Mouse (Mus musculus) forebrain, embryonic 13.5 days (tissue): ENCODE data around the gene Cd2. TPM values are rescaled to one million over a fixed set of nuclear protein-coding genes. Genes with fewer than 3 reads are reported as not detected.

Source experiments
- ATAC-seq: fragments of 200-750 bp; cut with Nextera tagmentation; 2 replicates; pipeline ENCODE4 v1.8.0; 2017
- H3K27ac ChIP-seq: fragments of 300-500 bp; sonication (generic); 2 replicates; pipeline ENCODE4 v1.5.1; 2015; ENCODE audit warnings: inconsistent platforms, mild to moderate bottlenecking, moderate library complexity
- H3K27me3 ChIP-seq: fragments of 300-500 bp; sonication (generic); 2 replicates; pipeline ENCODE4 v1.6.1; 2015; ENCODE audit warnings: mild to moderate bottlenecking, inconsistent platforms
- H3K36me3 ChIP-seq: fragments of 300-500 bp; sonication (generic); 2 replicates; pipeline ENCODE4 v1.6.1; 2015; ENCODE audit warnings: mild to moderate bottlenecking, inconsistent platforms; ENCODE audit not compliant: poor library complexity, severe bottlenecking
- H3K4me1 ChIP-seq: fragments of 300-500 bp; sonication (generic); 2 replicates; pipeline ENCODE4 v1.6.1; 2015; ENCODE audit warnings: inconsistent platforms
- H3K4me2 ChIP-seq: fragments of 300-500 bp; sonication (generic); 2 replicates; pipeline ENCODE4 v1.6.1; 2015; ENCODE audit warnings: inconsistent platforms, mild to moderate bottlenecking, moderate library complexity
- H3K4me3 ChIP-seq: fragments of 300-500 bp; sonication (generic); 2 replicates; pipeline ENCODE4 v1.5.1; 2015; ENCODE audit warnings: mild to moderate bottlenecking, inconsistent platforms
- H3K9ac ChIP-seq: fragments of 300-500 bp; sonication (generic); 2 replicates; pipeline ENCODE4 v1.6.1; 2015; ENCODE audit warnings: mild to moderate bottlenecking, inconsistent platforms
- H3K9me3 ChIP-seq: fragments of 300-500 bp; sonication (generic); replicated peaks from 2 replicates; pipeline ENCODE4 v1.6.1; 2016; ENCODE audit warnings: inconsistent platforms
- WGBS: fragments of 180-500 bp; shearing (Covaris S2); methylation state at CpG from one replicate; pipeline ENCODE4 v1.1.7; 2015; 5-methylcytosine and 5-hydroxymethylcytosine counted together
- polyA plus RNA-seq: library from polyadenylated mRNA; unstranded; fragments of >200 nt; fragmentation: Nextera tagmentation; extraction: Ambion mirVana; gene quantifications from 2 replicates; pipeline ENCODE4 v1.2.1, GENCODE M21; 2015

The Cd2 gene
- polyA plus RNA-seq = not detected in 2 replicates

DNA sequence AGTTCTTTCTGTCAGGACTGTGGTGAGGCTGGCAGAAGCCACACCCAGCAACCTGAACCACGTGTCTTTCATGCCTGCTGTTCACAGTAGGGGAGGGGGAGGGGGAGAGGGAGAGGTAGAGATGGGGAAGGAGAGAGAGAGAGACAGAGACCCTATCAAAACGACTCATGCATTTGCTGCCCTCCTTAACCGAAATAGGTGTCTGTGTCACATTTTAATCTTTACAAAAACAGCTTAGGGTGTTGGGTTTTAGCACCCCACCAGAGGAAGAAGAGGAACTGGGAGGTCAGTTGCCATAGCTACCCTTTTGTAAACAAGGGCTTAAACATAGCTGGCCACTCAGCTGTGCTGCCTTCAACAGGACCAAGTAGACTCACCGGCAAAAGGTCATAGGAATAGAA lies at the start of gene Cd2:
Gene Cd2, minus strand, starts transcription at position 29 of the 401 bp plus-strand sequence.
- H3K4me2 ChIP-seq = no peak within 1 kb of the TSS
- H3K36me3 ChIP-seq = no peaks in the 10 kb centered on the region

DNA sequence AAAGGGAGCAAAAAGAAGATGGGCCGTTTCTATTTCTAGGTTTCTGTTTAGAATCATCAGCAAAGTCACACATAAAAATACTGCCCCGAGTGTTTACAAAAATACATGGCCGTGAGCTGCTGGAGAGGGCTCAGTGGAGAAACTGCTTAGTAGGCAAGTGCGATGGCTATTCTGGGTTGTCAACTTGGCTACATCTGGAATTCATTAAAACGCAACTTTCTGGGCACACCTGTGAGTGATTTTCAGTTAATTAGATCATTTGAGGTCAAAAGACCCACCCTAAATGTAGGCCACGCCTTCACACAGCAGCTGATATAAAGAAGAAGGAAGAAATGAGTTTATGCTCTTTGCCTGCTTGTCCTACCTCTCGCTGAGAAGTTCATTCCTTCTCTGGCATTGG lies 40.9 kb upstream of the Cd2 start:
- Histone ChIP-seq H3K9ac (no peak overlapping the region), H3K27me3 (no peaks in the 10 kb centered on the region), H3K36me3 (no peaks in the 10 kb centered on the region), H3K27ac (no peak overlapping the region), H3K4me1 (no peaks in the 10 kb centered on the region), H3K4me2 (no peak overlapping the region), H3K4me3 (no peak overlapping the region), H3K9me3 (no peaks in the 10 kb centered on the region)
- no peak for ATAC-seq
- 88% methylated on average over 7 of the region's 7 CpGs for WGBS

More for the DNA sequence above, at the start of gene Cd2:
- Histone ChIP-seq H3K9ac (no peak within 1 kb of the TSS), H3K9me3 (no peaks in the 10 kb centered on the region), H3K4me1 (no peaks in the 10 kb centered on the region), H3K27me3 (no peaks in the 10 kb centered on the region), H3K27ac (no peak within 1 kb of the TSS), H3K4me3 (no peak within 1 kb of the TSS)
- 35% methylated on average over 4 of the region's 4 CpGs for WGBS
- no peak for ATAC-seq

DNA sequence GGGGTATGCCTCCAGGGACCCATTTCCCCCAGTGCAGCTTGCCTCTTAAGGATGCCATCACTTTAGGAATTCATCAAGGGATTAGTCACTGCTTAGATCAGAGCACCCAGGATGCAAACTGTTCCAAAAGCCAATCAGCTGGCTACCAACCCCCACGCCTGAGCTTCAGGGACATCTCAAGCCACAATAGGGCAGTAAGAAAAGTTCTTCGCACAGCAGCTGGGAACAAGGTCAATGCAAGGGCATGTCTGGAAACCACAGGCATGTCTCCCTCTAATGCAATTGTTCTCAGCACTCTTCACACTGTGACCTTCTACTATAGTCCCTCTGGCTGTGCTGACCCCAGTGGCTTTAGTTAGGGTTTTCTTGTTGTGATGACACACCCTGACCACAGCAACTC lies 39.5 kb upstream of the Cd2 start:
- Histone ChIP-seq H3K36me3 (no peaks in the 10 kb centered on the region), H3K9ac (no peak overlapping the region), H3K4me3 (no peak overlapping the region), H3K27me3 (no peaks in the 10 kb centered on the region), H3K9me3 (no peaks in the 10 kb centered on the region), H3K4me2 (no peak overlapping the region), H3K4me1 (no peaks in the 10 kb centered on the region), H3K27ac (no peak overlapping the region)
- no peak for ATAC-seq
- WGBS = 83% methylated on average over 2 of the region's 2 CpGs

DNA sequence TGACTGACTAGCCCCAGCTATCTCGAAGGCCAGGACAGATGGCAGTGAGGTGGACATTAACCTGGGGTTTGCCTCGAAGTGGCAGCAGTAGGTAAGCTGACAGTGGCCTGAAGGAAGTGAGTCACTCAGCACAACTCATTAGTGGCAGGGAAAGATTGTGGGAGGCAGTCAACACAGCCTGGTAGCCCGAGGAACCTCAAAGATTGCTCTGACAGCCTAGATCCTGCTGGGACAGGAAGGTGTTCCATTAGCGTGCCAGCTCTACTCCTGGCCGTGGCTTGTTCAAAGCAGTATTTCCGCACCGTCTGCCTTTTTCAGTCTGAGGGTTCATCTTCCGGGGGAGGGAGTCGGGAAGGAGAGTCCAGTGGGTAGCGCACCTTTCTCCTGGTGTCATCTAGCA lies 34.7 kb upstream of the Cd2 start:
- Histone ChIP-seq H3K4me3 (no peak overlapping the region), H3K27ac (no peak overlapping the region), H3K9ac (no peak overlapping the region), H3K9me3 (no peaks in the 10 kb centered on the region), H3K27me3 (no peaks in the 10 kb centered on the region), H3K4me2 (no peak overlapping the region), H3K4me1 (no peaks in the 10 kb centered on the region), H3K36me3 (no peaks in the 10 kb centered on the region)
- WGBS = 76% methylated on average over 10 of the region's 10 CpGs
- ATAC-seq = no peak

DNA sequence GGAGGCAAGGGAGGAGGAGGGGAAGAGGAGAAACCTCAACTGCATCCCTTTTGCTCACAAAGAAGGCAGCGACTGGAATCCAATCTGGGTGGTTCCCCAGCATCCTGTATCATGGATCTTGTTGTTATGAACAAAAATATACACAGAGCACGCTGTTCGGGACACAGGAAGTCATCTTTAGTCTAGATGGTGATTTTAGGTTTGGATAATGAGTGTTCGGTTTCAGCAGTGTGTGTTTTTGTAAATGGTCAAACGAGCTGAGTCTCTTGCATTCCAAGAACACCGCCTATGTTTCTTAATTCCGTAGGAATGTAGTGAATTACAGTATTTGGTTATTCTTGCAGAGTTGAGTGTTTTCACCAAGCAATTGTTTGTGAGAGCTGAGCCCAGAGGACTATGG lies 33.1 kb upstream of the Cd2 start:
- Histone ChIP-seq H3K4me2 (no peak overlapping the region), H3K27me3 (no peaks in the 10 kb centered on the region), H3K9ac (no peak overlapping the region), H3K4me1 (no peaks in the 10 kb centered on the region), H3K36me3 (no peaks in the 10 kb centered on the region), H3K4me3 (no peak overlapping the region), H3K27ac (no peak overlapping the region), H3K9me3 (no peaks in the 10 kb centered on the region)
- 68% methylated on average over 7 of the region's 7 CpGs for WGBS
- no peak for ATAC-seq

DNA sequence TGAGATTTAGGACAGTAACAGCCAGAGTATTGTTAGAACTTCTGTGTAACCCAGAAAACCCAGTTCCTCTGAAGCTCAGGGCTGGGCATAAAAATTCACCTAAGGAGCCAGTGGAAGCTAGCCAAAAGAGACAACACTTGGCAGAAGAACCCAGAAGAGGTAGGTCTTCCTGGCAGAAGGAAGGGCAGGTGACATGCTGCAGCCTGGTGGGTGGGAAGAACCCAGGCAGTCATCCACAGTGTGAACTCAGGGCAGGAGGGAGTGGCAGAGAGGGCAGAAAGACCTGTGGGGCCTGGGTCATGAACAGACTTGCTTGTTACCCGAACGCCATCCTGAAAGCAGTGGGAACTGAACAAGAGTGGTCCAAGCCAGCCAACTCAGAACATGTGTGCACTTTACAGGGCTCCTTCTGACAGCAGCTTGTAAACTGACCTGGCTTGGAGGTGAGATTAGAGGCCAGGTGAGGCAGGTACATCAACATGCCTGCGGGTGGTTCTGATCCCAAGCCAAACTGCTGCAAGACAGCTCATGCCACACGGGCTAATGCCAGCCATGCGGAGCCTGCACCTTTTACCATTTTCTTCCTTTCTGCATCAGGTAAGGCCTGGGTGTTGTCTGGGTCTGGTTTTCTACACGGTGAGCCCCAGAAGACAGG lies 30.9 kb upstream of the Cd2 start:
- Histone ChIP-seq H3K27ac (no peak overlapping the region), H3K9me3 (no peaks in the 10 kb centered on the region), H3K4me3 (no peak overlapping the region), H3K9ac (no peak overlapping the region), H3K27me3 (no peaks in the 10 kb centered on the region), H3K4me2 (no peak overlapping the region), H3K4me1 (no peaks in the 10 kb centered on the region), H3K36me3 (no peaks in the 10 kb centered on the region)
- ATAC-seq = no peak
- 90% methylated on average over 6 of the region's 6 CpGs for WGBS

DNA sequence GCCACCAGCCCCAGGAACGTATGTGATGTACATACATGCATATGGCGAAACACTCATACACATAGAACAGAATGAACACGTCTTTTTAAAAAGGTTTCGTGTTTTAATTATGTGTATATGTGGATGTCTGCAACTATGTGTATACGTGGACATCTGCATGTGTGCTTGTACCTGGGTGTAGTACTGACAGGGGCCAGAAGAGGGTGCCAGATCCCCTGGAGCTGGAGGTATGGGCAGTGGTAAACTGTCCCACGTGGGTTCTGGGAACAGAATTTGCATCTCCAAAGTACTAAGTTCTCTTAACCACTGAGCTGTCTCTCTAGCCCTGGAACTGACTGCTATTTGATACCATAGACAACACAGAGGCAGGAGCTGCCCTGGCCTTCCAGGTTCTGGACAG lies 30.4 kb upstream of the Cd2 start:
- H3K27ac ChIP-seq = no peak overlapping the region
- H3K4me2 ChIP-seq = no peak overlapping the region
- no peaks in the 10 kb centered on the region for H3K36me3 ChIP-seq
- ATAC-seq = no peak
- no peaks in the 10 kb centered on the region for H3K4me1 ChIP-seq
- no peaks in the 10 kb centered on the region for H3K27me3 ChIP-seq
- H3K9me3 ChIP-seq = no peaks in the 10 kb centered on the region
- H3K4me3 ChIP-seq = no peak overlapping the region
- H3K9ac ChIP-seq = no peak overlapping the region
- WGBS = 68% methylated on average over 6 of the region's 6 CpGs

DNA sequence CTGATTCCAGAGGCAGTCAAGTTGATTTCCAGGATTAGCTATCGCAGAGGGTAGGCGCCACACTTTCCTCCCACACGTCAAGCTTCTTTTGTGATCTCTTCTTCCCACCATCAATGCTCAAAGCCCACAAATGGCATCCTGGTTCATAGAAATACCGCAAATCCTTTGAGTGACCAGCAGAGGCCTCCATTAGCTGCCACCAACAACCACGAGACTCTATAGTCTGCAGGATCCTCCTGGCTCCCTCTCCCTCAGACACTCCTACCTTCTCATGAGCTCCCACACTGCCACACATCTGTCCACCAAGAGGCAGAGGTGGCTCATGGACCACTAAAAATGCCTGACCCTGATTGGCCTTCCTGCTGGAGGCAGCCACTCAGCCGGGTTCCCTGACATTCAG lies 27.2 kb upstream of the Cd2 start:
- no peaks in the 10 kb centered on the region for H3K27me3 ChIP-seq
- no peak for ATAC-seq
- WGBS = 76% methylated on average over 6 of the region's 6 CpGs
- no peaks in the 10 kb centered on the region for H3K9me3 ChIP-seq
- no peak overlapping the region for H3K9ac ChIP-seq
- H3K4me3 ChIP-seq = no peak overlapping the region
- no peaks in the 10 kb centered on the region for H3K36me3 ChIP-seq
- H3K4me1 ChIP-seq = no peaks in the 10 kb centered on the region
- no peak overlapping the region for H3K27ac ChIP-seq
- no peak overlapping the region for H3K4me2 ChIP-seq

DNA sequence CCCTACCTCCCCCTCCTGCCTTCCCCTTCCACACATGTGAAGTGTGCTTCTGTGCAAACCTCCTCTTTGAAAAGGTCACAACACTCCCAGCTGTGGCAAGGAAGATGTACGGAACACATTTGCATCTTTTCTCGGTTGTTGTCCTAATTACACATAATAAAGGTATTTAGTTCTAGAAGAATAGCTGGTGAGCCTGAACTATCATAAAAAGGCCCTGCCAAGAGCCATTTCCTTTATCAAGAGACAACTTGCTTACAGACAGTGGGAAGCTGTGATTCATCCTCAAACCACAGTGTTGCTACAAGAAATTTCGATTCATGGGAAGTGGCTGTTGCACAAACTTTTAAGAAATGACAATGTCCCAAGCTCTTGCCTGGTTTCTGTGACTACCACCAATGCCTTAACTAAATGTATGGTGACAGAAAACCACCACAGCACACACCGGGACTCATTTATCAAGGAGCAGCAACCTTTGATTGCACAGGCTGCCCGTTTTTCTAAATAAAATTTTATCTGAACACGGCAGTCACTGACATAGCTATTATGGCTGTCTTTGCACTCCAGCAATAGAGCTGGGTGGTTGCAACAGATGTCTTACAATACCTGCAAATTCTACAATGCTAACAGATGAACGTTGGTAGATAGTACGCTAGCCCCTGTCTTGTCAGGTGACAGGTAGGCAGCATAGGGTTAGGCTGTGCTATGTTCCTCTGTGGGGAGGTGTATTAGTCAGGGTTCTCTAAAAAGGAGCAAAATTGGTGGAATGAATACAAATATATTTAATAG lies 25.7 kb upstream of the Cd2 start:
- H3K9ac ChIP-seq = no peak overlapping the region
- no peaks in the 10 kb centered on the region for H3K9me3 ChIP-seq
- no peak overlapping the region for H3K4me2 ChIP-seq
- WGBS = 84% methylated on average over 8 of the region's 8 CpGs
- no peaks in the 10 kb centered on the region for H3K36me3 ChIP-seq
- ATAC-seq = no peak
- no peak overlapping the region for H3K4me3 ChIP-seq
- no peaks in the 10 kb centered on the region for H3K4me1 ChIP-seq
- no peaks in the 10 kb centered on the region for H3K27me3 ChIP-seq
- no peak overlapping the region for H3K27ac ChIP-seq

DNA sequence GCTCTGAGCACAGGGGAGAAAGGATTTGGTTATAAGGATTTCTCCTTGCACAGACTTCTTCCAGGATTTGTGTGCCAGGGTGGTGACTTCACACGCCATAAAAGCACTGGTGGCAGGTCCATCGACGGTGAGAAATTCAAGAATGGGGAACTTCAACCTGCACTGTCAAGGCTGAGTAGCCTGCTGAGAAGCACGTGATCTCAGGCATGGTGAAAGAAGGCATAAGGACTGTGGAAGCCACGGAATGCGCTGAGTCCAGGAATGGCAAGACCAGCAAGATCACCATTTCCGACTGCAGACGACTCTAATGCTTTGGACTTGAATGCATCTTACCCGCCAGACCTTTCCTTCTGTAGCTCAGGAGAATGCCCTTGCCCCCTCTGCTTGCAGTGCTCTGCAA lies 23.2 kb upstream of the Cd2 start:
- Histone ChIP-seq H3K27ac (no peak overlapping the region), H3K9me3 (no peaks in the 10 kb centered on the region), H3K36me3 (no peaks in the 10 kb centered on the region), H3K4me3 (no peak overlapping the region), H3K4me2 (no peak overlapping the region), H3K27me3 (no peaks in the 10 kb centered on the region), H3K9ac (no peak overlapping the region), H3K4me1 (no peaks in the 10 kb centered on the region)
- no peak for ATAC-seq
- 72% methylated on average over 9 of the region's 9 CpGs for WGBS

DNA sequence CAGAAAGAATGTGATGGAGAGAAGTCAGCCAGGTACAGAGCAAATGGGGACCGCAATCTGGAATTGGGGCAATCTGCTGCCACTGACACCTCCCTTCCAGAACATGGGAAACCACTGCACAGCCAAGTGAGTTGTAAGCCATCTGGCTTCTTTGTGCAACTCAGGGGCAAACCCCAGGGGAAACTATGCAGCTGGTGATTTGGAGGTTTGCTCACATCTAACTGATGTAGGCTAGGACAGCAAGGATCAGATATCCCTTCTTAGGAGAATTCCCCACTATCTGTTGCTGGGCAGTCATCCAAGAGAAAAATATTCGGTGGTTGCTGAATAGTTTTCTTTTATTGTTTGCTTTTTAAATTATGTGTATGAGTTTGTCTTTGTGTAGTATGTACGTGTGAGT lies 21.9 kb upstream of the Cd2 start:
- no peaks in the 10 kb centered on the region for H3K27me3 ChIP-seq
- H3K36me3 ChIP-seq = no peaks in the 10 kb centered on the region
- no peak overlapping the region for H3K27ac ChIP-seq
- no peak overlapping the region for H3K4me2 ChIP-seq
- H3K9me3 ChIP-seq = no peaks in the 10 kb centered on the region
- H3K4me3 ChIP-seq = no peak overlapping the region
- H3K9ac ChIP-seq = no peak overlapping the region
- ATAC-seq = no peak
- H3K4me1 ChIP-seq = no peaks in the 10 kb centered on the region
- 75% methylated on average over 3 of the region's 3 CpGs for WGBS

DNA sequence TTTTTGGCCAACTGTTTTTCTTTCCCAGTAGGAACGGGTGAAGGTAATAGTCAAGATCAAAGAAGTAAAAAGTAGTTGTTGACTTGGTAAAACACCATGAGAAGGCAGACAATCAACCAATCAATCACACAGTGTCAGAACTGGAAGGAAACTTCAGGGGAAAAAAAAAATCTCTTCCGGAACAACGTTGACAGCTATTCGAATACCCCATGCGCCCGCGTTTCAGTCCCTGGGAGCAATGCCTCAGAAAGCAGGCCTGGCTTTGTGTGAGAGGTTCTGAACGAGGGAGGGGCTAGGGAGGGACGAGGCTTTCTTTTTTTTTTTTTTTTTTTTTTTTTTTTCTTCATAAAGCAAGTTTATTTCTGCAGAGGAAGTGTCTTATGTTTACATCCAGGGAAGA lies 18.4 kb upstream of the Cd2 start:
- Histone ChIP-seq H3K9ac (no peak overlapping the region), H3K4me1 (peaks cover 5% of the 10 kb centered on the region; the same call in 1 of the 2 replicates), H3K9me3 (no peaks in the 10 kb centered on the region), H3K4me3 (no peak overlapping the region), H3K27ac (no peak overlapping the region), H3K27me3 (peaks cover 8% of the 10 kb centered on the region; the same call in 1 of the 2 replicates), H3K36me3 (no peaks in the 10 kb centered on the region), H3K4me2 (no peak overlapping the region)
- 75% methylated on average over 9 of the region's 9 CpGs for WGBS
- no peak for ATAC-seq
